Mouse (Mus musculus) mouse embryonic stem cell (cell line): ENCODE data around the gene Cd96.

Source experiments
- in situ Hi-C, 2 experiments: fragments of 300-500 bp; cut with MboI; formaldehyde crosslinking; loops; 1 replicate in 1 of 2; 3 replicates in 1 of 2; pipeline ENCODE4 v1.14.3; 2019 to 2020; ENCODE audit warnings: low sequenced_read_pairs in 2 of 2, low pct_unique_long_range_greater_than_20kb in 1 of 2, mixed read lengths in 1 of 2; ENCODE audit not compliant: unreplicated experiment in 1 of 2

Gene Cd96

GRCm38 (mm10) chr16:46086874-46087473 lies 33.1 kb downstream of the Cd96 start:
- in situ Hi-C loops = no loop called here

DNA sequence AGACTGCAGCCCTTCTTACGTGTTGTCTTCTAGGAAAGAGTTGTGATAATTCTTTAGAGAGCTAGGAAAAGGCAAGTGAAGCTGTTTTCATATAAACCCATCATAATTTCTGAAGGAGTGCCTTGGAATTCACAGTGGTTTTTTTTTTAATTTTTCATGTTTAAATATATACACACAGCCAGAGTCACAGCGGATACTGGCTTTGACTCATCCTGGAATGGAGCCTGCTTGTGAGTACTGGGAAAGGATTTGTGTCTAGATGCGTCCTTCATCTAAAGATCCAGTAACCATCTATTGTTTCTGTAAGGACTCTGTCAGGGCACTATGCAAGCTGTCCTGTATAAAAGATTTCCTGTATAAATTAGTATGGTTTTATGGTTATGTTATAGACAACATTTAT lies 52.1 kb downstream of the Cd96 start:
- in situ Hi-C loops = no loop called here

GRCm38 (mm10) chr16:46063278-46063677 lies 56.8 kb downstream of the Cd96 start:
- in situ Hi-C loops = no loop called here

GRCm38 (mm10) chr16:46046906-46047305 lies 73.1 kb downstream of the Cd96 start:
- in situ Hi-C loops = no loop called here

DNA sequence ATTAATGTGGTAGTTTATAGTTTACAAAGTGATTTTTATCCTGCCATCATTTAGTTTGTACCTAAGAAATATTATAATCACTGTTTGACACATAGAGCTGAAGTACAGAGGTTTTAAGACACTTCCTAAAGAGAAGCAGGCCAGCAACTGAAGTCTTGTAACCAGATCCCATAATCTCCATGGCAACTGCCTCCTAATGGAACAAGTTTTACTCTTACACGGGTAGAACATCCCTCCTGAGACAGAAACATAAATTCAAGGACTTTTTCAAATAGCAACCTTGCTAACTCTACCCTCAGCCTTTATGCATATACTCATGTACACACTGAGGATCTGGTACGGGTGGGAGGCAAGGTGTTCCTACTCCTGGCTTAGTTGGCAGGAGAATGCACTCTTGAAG lies 83.8 kb downstream of the Cd96 start:
- in situ Hi-C loops = no loop called here

- in situ Hi-C loops = no loop called here
Observed at GRCm38 (mm10) chr16:46033896-46034295, 86.2 kb downstream of the Cd96 start.

GRCm38 (mm10) chr16:46022958-46023491 lies 97.0 kb downstream of the Cd96 start:
- in situ Hi-C loops = no loop called here

GRCm38 (mm10) chr16:46022189-46022928 lies 97.7 kb downstream of the Cd96 start:
- in situ Hi-C loops = no loop called here

- in situ Hi-C loops = no loop called here
Observed at GRCm38 (mm10) chr16:46021302-46021701, 98.7 kb downstream of the Cd96 start.

- in situ Hi-C loops = no loop called here
Observed at GRCm38 (mm10) chr16:46020396-46020795, 99.7 kb downstream of the Cd96 start.

DNA sequence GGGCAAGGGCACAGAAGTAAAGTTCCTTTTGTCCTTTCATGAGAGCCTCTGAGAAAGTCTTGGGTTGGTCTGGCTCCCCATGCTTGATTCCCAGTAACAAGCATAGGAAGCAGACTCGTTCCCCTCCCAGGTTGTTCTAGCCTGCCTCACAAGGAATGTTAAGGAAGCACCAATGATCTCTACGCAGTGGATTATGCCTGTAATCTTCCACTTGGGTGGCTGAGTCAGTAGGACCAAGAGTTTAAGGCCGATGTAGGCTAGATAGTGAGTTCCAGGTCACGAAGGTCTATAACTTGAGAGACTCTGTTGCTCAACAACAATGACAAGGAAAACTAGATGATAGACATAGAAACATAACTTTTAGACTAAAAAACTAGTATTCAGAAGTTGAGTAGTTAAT lies 100.3 kb downstream of the Cd96 start:
- in situ Hi-C loops = no loop called here

GRCm38 (mm10) chr16:46019359-46019758 lies 100.7 kb downstream of the Cd96 start:
- in situ Hi-C loops = no loop called here

DNA sequence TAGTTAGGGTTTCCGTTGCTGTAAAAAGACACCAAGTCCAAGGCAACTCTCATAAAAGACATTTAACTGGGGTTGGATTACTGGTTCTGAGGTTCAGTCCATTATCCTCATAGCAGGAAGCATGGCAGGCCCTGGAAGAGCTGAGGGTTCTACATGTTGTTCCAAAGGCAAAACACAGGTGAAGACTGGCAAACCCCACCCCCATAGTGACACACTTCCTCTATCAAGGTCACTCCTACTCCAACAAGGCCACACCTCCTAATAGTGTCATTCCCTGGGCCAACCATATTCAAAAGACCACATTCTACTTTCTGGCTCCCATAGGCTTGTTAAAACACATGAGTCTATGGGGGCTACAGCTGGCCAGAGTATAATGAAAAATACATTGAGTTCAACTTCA lies 108.4 kb downstream of the Cd96 start:
- in situ Hi-C loops = no loop called here

DNA sequence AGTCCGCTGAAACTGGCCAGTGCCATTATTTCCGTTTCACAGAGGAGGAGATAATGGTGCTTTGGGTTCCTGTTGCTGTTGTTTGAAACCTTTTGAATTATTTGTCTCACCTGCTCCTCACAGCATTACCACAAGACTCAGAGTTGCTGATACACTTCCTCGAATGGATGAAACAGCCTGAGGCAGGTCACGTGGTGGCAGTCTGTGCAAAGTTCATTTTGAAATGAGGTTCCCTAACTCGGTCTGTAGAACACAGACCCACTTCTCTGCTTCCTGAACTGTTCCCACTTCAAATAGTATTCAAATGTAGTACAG lies 109.2 kb downstream of the Cd96 start:
- in situ Hi-C loops = no loop called here

DNA sequence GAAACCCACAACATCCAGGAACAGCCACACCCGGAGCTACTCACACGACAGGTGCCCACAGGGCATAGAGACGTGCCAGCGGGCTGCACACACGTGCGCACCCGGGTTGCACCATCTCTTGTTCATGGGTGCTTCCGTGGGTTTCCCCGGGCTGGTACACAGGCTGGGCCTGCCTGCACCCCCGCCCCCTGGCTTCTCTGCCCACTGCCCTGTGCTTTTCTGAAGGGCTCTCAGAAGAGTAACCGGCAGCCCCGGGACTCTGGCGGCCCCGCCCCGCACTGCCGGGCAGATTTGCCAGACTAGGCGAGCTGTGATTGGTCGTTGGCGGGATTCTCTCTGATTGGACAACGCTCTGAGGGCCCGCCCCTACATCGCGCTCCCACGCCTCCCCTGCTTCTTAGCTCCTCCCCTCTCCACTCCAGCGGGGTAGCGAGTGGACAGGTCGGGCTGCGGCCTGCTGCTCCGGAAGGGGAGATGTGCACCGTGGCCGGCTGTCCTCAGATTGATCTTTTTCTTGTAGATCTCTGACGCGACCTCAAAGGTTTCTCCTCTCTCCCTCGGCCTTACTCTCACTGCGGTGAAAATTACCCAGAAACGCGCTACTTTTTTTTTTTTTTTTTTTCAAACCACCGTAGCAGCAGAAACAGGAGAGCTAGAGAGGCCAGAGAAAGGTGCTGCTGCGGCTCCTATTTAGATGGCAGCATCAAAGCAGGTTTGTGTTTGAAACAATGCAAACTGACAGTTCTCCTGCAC lies 109.7 kb downstream of the Cd96 start, which contains the start of gene Plcxd2:
Gene Plcxd2 (minus strand): TSS at position 66 of the 753 bp plus-strand sequence.
- in situ Hi-C loops = no loop called here

- in situ Hi-C loops = no loop called here
Observed at GRCm38 (mm10) chr16:46009717-46010116, 110.3 kb downstream of the Cd96 start.

- in situ Hi-C loops = no loop called here
Observed at GRCm38 (mm10) chr16:46008766-46009165, 111.3 kb downstream of the Cd96 start.

- in situ Hi-C loops = no loop called here
Observed at GRCm38 (mm10) chr16:46008036-46008605, 111.9 kb downstream of the Cd96 start.

- in situ Hi-C loops = no loop called here
Observed at GRCm38 (mm10) chr16:46006261-46006660, 113.8 kb downstream of the Cd96 start.
